Mouse (Mus musculus) MEL (cell line): ENCODE measurements around the gene Myh10. TPM values are rescaled to one million over a fixed set of nuclear protein-coding genes. Genes with fewer than 3 reads are reported as not detected.

Experiments
- DNase-seq: peaks from one replicate; pipeline ENCODE4 v3.0.0; 2011; ENCODE audit warnings: low read depth, low spot score
- H3K27ac ChIP-seq: 2 replicates; pipeline ENCODE4 v1.5.1; 2012; ENCODE audit warnings: low read depth, mild to moderate bottlenecking, control low read depth, low read length, moderate library complexity; ENCODE audit not compliant: control insufficient read depth
- H3K27me3 ChIP-seq, 2 experiments: fragments of 150-350 bp in 1 of 2; sonication (generic) in 1 of 2; 2 replicates each; pipeline ENCODE4 v1.6.1; 2012; ENCODE audit warnings: low read length in 2 of 2, mild to moderate bottlenecking in 2 of 2, improper control_type of control experiment in 1 of 2, moderate library complexity in 1 of 2; ENCODE audit not compliant: insufficient read depth in 2 of 2, control insufficient read depth in 1 of 2
- H3K36me3 ChIP-seq, 2 experiments: 2 replicates each; pipeline ENCODE4 v1.6.1; 2012 to 2014; ENCODE audit warnings: low read length in 2 of 2, improper control_type of control experiment in 1 of 2, inconsistent platforms in 1 of 2, mild to moderate bottlenecking in 1 of 2; ENCODE audit not compliant: insufficient read depth in 2 of 2, control insufficient read depth in 1 of 2
- H3K4me1 ChIP-seq, 2 experiments: fragments of 150-350 bp in 1 of 2; sonication (generic) in 1 of 2; 2 replicates each; pipeline ENCODE4 v1.6.1; 2012; ENCODE audit warnings: low read length in 2 of 2, improper control_type of control experiment in 1 of 2, mild to moderate bottlenecking in 1 of 2; ENCODE audit not compliant: insufficient read depth in 2 of 2, control insufficient read depth in 1 of 2
- H3K4me3 ChIP-seq, 2 experiments: fragments of 150-350 bp in 1 of 2; sonication (generic) in 1 of 2; 2 replicates each; pipeline ENCODE4 v1.5.1; 2012; ENCODE audit warnings: low read depth in 2 of 2, low read length in 2 of 2, mild to moderate bottlenecking in 2 of 2, moderate library complexity in 2 of 2, control low read depth in 1 of 2, improper control_type of control experiment in 1 of 2; ENCODE audit not compliant: control insufficient read depth in 1 of 2, insufficient read depth in 1 of 2
- H3K79me2 ChIP-seq: 2 replicates; pipeline ENCODE4 v1.6.1; 2012; ENCODE audit warnings: mild to moderate bottlenecking, low read length, moderate library complexity; ENCODE audit not compliant: control insufficient read depth, poor library complexity, insufficient read depth
- H3K9ac ChIP-seq: 2 replicates; pipeline ENCODE4 v1.6.1; 2012; ENCODE audit warnings: low read depth, mild to moderate bottlenecking, control low read depth, low read length, moderate library complexity; ENCODE audit not compliant: control insufficient read depth, poor library complexity, severe bottlenecking
- H3K9me3 ChIP-seq: fragments of 150-350 bp; sonication (generic); replicated peaks from 2 replicates; pipeline ENCODE4 v1.6.1; 2012; ENCODE audit warnings: mild to moderate bottlenecking, low read length, improper control_type of control experiment, moderate library complexity; ENCODE audit not compliant: insufficient read depth
- BHLHE40 ChIP-seq: IDR thresholded peaks from 2 replicates; pipeline ENCODE4 v1.6.1; 2012; ENCODE audit warnings: low read depth, mild to moderate bottlenecking, inconsistent platforms, low read length, improper control_type of control experiment, borderline replicate concordance
- CHD1 ChIP-seq: IDR thresholded peaks from 2 replicates; pipeline ENCODE4 v1.6.1; 2012; ENCODE audit warnings: low read depth, mild to moderate bottlenecking, inconsistent platforms, low read length, improper control_type of control experiment
- CHD2 ChIP-seq: IDR thresholded peaks from 2 replicates; pipeline ENCODE4 v1.6.1; 2011; ENCODE audit warnings: low read length, improper control_type of control experiment
- CTCF ChIP-seq, 3 experiments: IDR thresholded peaks in 2 of 3; conservative IDR thresholded peaks in 1 of 3; 2 replicates each; pipeline ENCODE4 v1.5.1; 2011 to 2012; ENCODE audit warnings: low read length in 3 of 3, low read depth in 2 of 3, mild to moderate bottlenecking in 2 of 3, improper control_type of control experiment in 1 of 3, inconsistent platforms in 1 of 3, mixed read lengths in 1 of 3, moderate library complexity in 1 of 3; ENCODE audit not compliant: control insufficient read depth in 1 of 3, insufficient read depth in 1 of 3, poor library complexity in 1 of 3, severe bottlenecking in 1 of 3
- E2F4 ChIP-seq: IDR thresholded peaks from 2 replicates; pipeline ENCODE4 v1.6.1; 2011; ENCODE audit warnings: low read depth, low read length, improper control_type of control experiment, borderline replicate concordance
- ELF1 ChIP-seq: IDR thresholded peaks from 2 replicates; pipeline ENCODE4 v1.6.1; 2014; ENCODE audit warnings: low read depth, mild to moderate bottlenecking, inconsistent platforms, low read length, improper control_type of control experiment, moderate library complexity
- EP300 ChIP-seq, 2 experiments: IDR thresholded peaks; 2 replicates each; pipeline ENCODE4 v1.6.1; 2011; ENCODE audit warnings: improper control_type of control experiment in 2 of 2, low read length in 2 of 2, low read depth in 1 of 2, mild to moderate bottlenecking in 1 of 2
- ETS1 ChIP-seq: IDR thresholded peaks from 2 replicates; pipeline ENCODE4 v1.6.1; 2012; ENCODE audit warnings: low read depth, mild to moderate bottlenecking, inconsistent platforms, low read length, improper control_type of control experiment, moderate library complexity
- HCFC1 ChIP-seq: IDR thresholded peaks from 2 replicates; pipeline ENCODE4 v1.6.1; 2012; ENCODE audit warnings: low read depth, mild to moderate bottlenecking, inconsistent platforms, low read length, improper control_type of control experiment, moderate library complexity
- JUND ChIP-seq: IDR thresholded peaks from 2 replicates; pipeline ENCODE4 v1.6.1; 2011; ENCODE audit warnings: low read depth, mild to moderate bottlenecking, improper control_type of control experiment, low read length
- KAT2A ChIP-seq: conservative IDR thresholded peaks from 2 replicates; pipeline ENCODE4 v1.6.1; 2012; ENCODE audit warnings: low read depth, low read length, improper control_type of control experiment, inconsistent platforms
- MAFK ChIP-seq: IDR thresholded peaks from 2 replicates; pipeline ENCODE4 v1.6.1; 2011; ENCODE audit warnings: low read depth, mild to moderate bottlenecking, low read length, improper control_type of control experiment, borderline replicate concordance
- MAX ChIP-seq: IDR thresholded peaks from 2 replicates; pipeline ENCODE4 v1.6.1; 2011; ENCODE audit warnings: low read length, improper control_type of control experiment
- MAZ ChIP-seq: IDR thresholded peaks from 2 replicates; pipeline ENCODE4 v1.6.1; 2012; ENCODE audit warnings: low read depth, mild to moderate bottlenecking, inconsistent platforms, low read length, improper control_type of control experiment
- MXI1 ChIP-seq: IDR thresholded peaks from 2 replicates; pipeline ENCODE4 v1.6.1; 2011; ENCODE audit warnings: mild to moderate bottlenecking, low read depth, low read length, improper control_type of control experiment
- MYB ChIP-seq: IDR thresholded peaks from 2 replicates; pipeline ENCODE4 v1.6.1; 2011; ENCODE audit warnings: mild to moderate bottlenecking, low read depth, low read length, improper control_type of control experiment
- MYC ChIP-seq: IDR thresholded peaks from 2 replicates; pipeline ENCODE4 v1.6.1; 2011; ENCODE audit warnings: low read depth, mild to moderate bottlenecking, low read length, improper control_type of control experiment, moderate library complexity
- NELFE ChIP-seq: IDR thresholded peaks from 2 replicates; pipeline ENCODE4 v1.6.1; 2011; ENCODE audit warnings: low read depth, low read length, improper control_type of control experiment
- NRF1 ChIP-seq: IDR thresholded peaks from 2 replicates; pipeline ENCODE4 v1.6.1; 2014; ENCODE audit warnings: low read depth, mild to moderate bottlenecking, inconsistent platforms, low read length, improper control_type of control experiment, moderate library complexity; ENCODE audit not compliant: poor library complexity, insufficient read depth, severe bottlenecking
- POLR2A ChIP-seq, 2 experiments: IDR thresholded peaks; 2 replicates each; pipeline ENCODE4 v1.6.1; 2011 to 2012; ENCODE audit warnings: low read length in 2 of 2, mild to moderate bottlenecking in 2 of 2, control low read depth in 1 of 2, improper control_type of control experiment in 1 of 2, low read depth in 1 of 2, moderate library complexity in 1 of 2; ENCODE audit not compliant: control insufficient read depth in 1 of 2, insufficient read depth in 1 of 2, poor library complexity in 1 of 2
- POLR2AphosphoS2 ChIP-seq: IDR thresholded peaks from 2 replicates; pipeline ENCODE4 v1.6.1; 2011; ENCODE audit warnings: low read length, improper control_type of control experiment
- POLR2AphosphoS5 ChIP-seq: IDR thresholded peaks from 2 replicates; pipeline ENCODE4 v1.6.1; 2012; ENCODE audit warnings: low read depth, borderline replicate concordance, mild to moderate bottlenecking, inconsistent platforms, low read length, moderate library complexity, mixed read lengths
- RAD21 ChIP-seq: IDR thresholded peaks from 2 replicates; pipeline ENCODE4 v1.6.1; 2011; ENCODE audit warnings: mild to moderate bottlenecking, low read depth, low read length, improper control_type of control experiment
- RCOR1 ChIP-seq: IDR thresholded peaks from 2 replicates; pipeline ENCODE4 v1.6.1; 2012; ENCODE audit warnings: low read depth, mild to moderate bottlenecking, inconsistent platforms, low read length, improper control_type of control experiment
- SMC3 ChIP-seq: IDR thresholded peaks from 2 replicates; pipeline ENCODE4 v1.6.1; 2011; ENCODE audit warnings: low read depth, low read length, improper control_type of control experiment
- TAL1 ChIP-seq: IDR thresholded peaks from 2 replicates; pipeline ENCODE4 v1.6.1; 2012; ENCODE audit warnings: mild to moderate bottlenecking, inconsistent platforms, low read length, moderate library complexity, mixed read lengths
- UBTF ChIP-seq: IDR thresholded peaks from 2 replicates; pipeline ENCODE4 v1.6.1; 2012; ENCODE audit warnings: low read depth, mild to moderate bottlenecking, inconsistent platforms, low read length, improper control_type of control experiment, moderate library complexity, borderline replicate concordance; ENCODE audit not compliant: insufficient read depth
- USF1 ChIP-seq: IDR thresholded peaks from 2 replicates; pipeline ENCODE4 v1.6.1; 2014; ENCODE audit warnings: low read depth, mild to moderate bottlenecking, inconsistent platforms, low read length, improper control_type of control experiment, moderate library complexity
- USF2 ChIP-seq, 2 experiments: IDR thresholded peaks; 2 replicates each; pipeline ENCODE4 v1.6.1; 2011 to 2012; ENCODE audit warnings: improper control_type of control experiment in 2 of 2, low read length in 2 of 2, borderline replicate concordance in 1 of 2, inconsistent platforms in 1 of 2, low read depth in 1 of 2, mild to moderate bottlenecking in 1 of 2; ENCODE audit not compliant: insufficient read depth in 1 of 2
- ZC3H11A ChIP-seq: IDR thresholded peaks from 2 replicates; pipeline ENCODE4 v1.6.1; 2012; ENCODE audit warnings: low read depth, mild to moderate bottlenecking, inconsistent platforms, low read length, improper control_type of control experiment
- ZKSCAN1 ChIP-seq: IDR thresholded peaks from 2 replicates; pipeline ENCODE4 v1.6.1; 2012; ENCODE audit warnings: low read depth, mild to moderate bottlenecking, inconsistent platforms, low read length, improper control_type of control experiment, moderate library complexity
- ZNF384 ChIP-seq: IDR thresholded peaks from 2 replicates; pipeline ENCODE4 v1.6.1; 2012; ENCODE audit warnings: low read depth, mild to moderate bottlenecking, inconsistent platforms, low read length, improper control_type of control experiment
- polyA plus RNA-seq, 2 experiments: library from polyadenylated mRNA; stranded (reverse) in 1 of 2; unstranded in 1 of 2; fragments of >175 nt in 1 of 2; fragments of >200 nt in 1 of 2; gene quantifications; 2 replicates each; pipeline versions ENCODE4 v1.2.1 to v1.2.4; 2012; ENCODE audit warnings: low replicate concordance in 2 of 2, low read depth in 1 of 2; ENCODE audit not compliant: insufficient read length in 2 of 2, insufficient read depth in 1 of 2, missing spikeins in 1 of 2
- total RNA-seq: library from RNA; depleted of rRNA; stranded (reverse); fragments of 300-350 nt; gene quantifications from 2 replicates; pipeline ENCODE4 v1.2.3, GENCODE M21; 2012

Gene Myh10
- total and polyA plus RNA-seq, 3 experiments: 99.3 to 187 (median 127) TPM

DNA sequence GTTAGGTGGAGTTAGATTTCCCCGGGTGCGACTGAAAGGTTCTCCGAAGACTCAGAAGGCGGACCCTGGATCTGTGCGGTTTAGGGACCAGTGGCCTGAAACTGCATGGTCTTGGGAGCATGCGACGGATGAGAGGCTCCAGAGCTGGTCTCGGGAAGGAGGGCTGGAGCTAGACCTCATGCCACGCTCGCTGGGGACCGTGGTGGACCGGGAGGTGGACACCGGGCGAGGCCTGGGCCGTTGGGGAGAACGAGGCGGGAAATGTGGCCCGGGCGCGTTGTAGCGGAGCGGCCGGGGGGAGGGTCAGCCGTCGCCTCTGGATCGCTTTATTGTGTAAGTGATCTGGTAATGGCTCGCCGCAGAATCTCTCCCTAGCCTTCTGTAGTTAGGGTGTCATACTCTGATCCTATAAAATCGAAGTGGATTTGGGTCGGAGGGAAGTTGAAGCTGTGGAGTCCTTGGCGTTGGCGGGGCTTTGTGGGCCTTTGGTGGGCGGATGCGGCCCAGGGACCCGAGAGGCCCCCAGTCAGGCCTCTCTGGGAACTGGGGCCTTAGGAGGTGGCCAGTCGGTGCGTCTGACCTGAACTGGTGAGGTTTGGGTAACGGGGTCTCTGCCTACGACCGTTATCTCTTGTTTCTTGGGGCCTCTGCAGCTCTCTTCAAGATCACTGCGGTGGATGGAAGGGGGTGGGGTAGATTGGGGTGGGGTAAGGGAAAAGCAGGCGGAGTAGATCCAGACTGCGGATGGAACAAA lies 1.5 kb downstream of the Myh10 start (continued):
- TF ChIP-seq USF2 (IDR thresholded peaks at IDR 0.05; ENCODE audit: borderline replicate concordance in 1 of 2, insufficient read depth in 1 of 2, low read depth in 1 of 2, low read length in 2 of 2): no peak
- TF ChIP-seq POLR2A (IDR thresholded peaks at IDR 0.05; ENCODE audit: control insufficient read depth in 1 of 2, insufficient read depth in 1 of 2, low read depth in 1 of 2, low read length in 2 of 2, poor library complexity in 1 of 2): peak; percentile 51 to 72
- TF ChIP-seq ELF1: no peak
- peak in 1 of 2 experiments; percentile 57; a peak in 1 of 4 replicates for TF ChIP-seq EP300 (IDR thresholded peaks at IDR 0.05; ENCODE audit: low read depth in 1 of 2, low read length in 2 of 2)
- TF ChIP-seq UBTF: peak; percentile 76; the same call in 1 of the 2 replicates
- no peak for TF ChIP-seq CTCF (IDR thresholded peaks at IDR 0.05 in 2 of 3, conservative IDR thresholded peaks at IDR 0.05 in 1 of 3; ENCODE audit: control insufficient read depth in 1 of 3, insufficient read depth in 1 of 3, low read depth in 2 of 3, low read length in 3 of 3, poor library complexity in 1 of 3, severe bottlenecking in 1 of 3)
- no peak for TF ChIP-seq SMC3
- TF ChIP-seq MYC: no peak
- 0 out of 2 replicates have a peak, but pooled peaks have one; percentile 2 for TF ChIP-seq ZC3H11A
- peak; percentile 87 for TF ChIP-seq CHD1
- 0 out of 2 replicates have a peak, but pooled peaks have one; percentile 7 for TF ChIP-seq HCFC1
- no peak for TF ChIP-seq CHD2
- TF ChIP-seq JUND: no peak
- TF ChIP-seq RCOR1: 0 out of 2 replicates have a peak, but pooled peaks have one; percentile 22
- TF ChIP-seq NRF1: no peak
- peak; percentile 77 for TF ChIP-seq NELFE
- no peak for TF ChIP-seq TAL1
- no peak for TF ChIP-seq BHLHE40
- peak; percentile 4; the same call in 1 of the 2 replicates for TF ChIP-seq ZNF384
- TF ChIP-seq KAT2A: no peak
- peak; percentile 76 for TF ChIP-seq MAZ
- TF ChIP-seq MAFK: no peak
- TF ChIP-seq USF1: no peak
- TF ChIP-seq, all 39 proteins: peak for 18

- peaks cover 22 to 24% of the 10 kb centered on the region in 2 experiments for H3K4me1 ChIP-seq
- TF ChIP-seq E2F4 (no peak), MYB (peak; percentile 55; the same call in 1 of the 2 replicates), POLR2AphosphoS2 (no peak; the same call in 1 of the 2 replicates), MAZ (no peak), CTCF (IDR thresholded peaks at IDR 0.05 in 2 of 3, conservative IDR thresholded peaks at IDR 0.05 in 1 of 3; ENCODE audit: control insufficient read depth in 1 of 3, insufficient read depth in 1 of 3, low read depth in 2 of 3, low read length in 3 of 3, poor library complexity in 1 of 3, severe bottlenecking in 1 of 3) (no peak), ELF1 (no peak), MAX (peak; percentile 55; the same call in 1 of the 2 replicates), SMC3 (no peak), TAL1 (peak; percentile 88), POLR2AphosphoS5 (no peak), RCOR1 (peak; percentile 84), CHD2 (no peak), RAD21 (no peak), USF2 (IDR thresholded peaks at IDR 0.05; ENCODE audit: borderline replicate concordance in 1 of 2, insufficient read depth in 1 of 2, low read depth in 1 of 2, low read length in 2 of 2) (no peak), ZKSCAN1 (no peak), NELFE (0 out of 2 replicates have a peak, but pooled peaks have one; percentile 8), ETS1 (peak; percentile 86), MXI1 (peak; percentile 90)
Observed at GRCm38 (mm10) chr11:68693447-68694040, 2.2 kb downstream of the Myh10 start.

More at GRCm38 (mm10) chr11:68693447-68694040, 2.2 kb downstream of the Myh10 start:
- H3K4me3 ChIP-seq: peak overlapping the region; percentile 43 to 97
- H3K79me2 ChIP-seq: peaks cover 57% of the 10 kb centered on the region
- no peaks in the 10 kb centered on the region for H3K9me3 ChIP-seq
- peak overlapping the region; percentile 95 for H3K27ac ChIP-seq
- peaks cover 25% of the 10 kb centered on the region in 2 experiments for H3K36me3 ChIP-seq
- no peaks in the 10 kb centered on the region for H3K27me3 ChIP-seq
- H3K9ac ChIP-seq: peak overlapping the region; percentile 46
- DNase-seq: peak; percentile 93
